Mouse (Mus musculus) brain, embryonic 14.5 days (tissue): ENCODE data around the gene Stau1. TPM values are rescaled to one million over a fixed set of nuclear protein-coding genes. Genes with fewer than 3 reads are reported as not detected.

Experiments
- DNase-seq: peaks from one replicate; pipeline ENCODE4 v3.0.0-alpha.2; 2011; ENCODE audit warnings: low read depth
- CTCF ChIP-seq: fragments of 200-500 bp; IDR thresholded peaks from 2 replicates; pipeline ENCODE4 v1.5.1; 2012; ENCODE audit warnings: inconsistent platforms, mild to moderate bottlenecking, moderate library complexity, borderline replicate concordance; ENCODE audit not compliant: insufficient read depth, insufficient read length; ENCODE audit errors: extremely low read depth
- POLR2A ChIP-seq: fragments of 200-500 bp; IDR thresholded peaks from 2 replicates; pipeline ENCODE4 v1.6.1; 2012; ENCODE audit warnings: mild to moderate bottlenecking, inconsistent platforms, borderline replicate concordance; ENCODE audit not compliant: poor library complexity, insufficient read depth, insufficient read length, severe bottlenecking; ENCODE audit errors: extremely low read depth
- polyA plus RNA-seq: library from polyadenylated mRNA; depleted of rRNA; stranded (reverse); fragments of >200 nt; gene quantifications from 2 replicates; pipeline ENCODE4 v1.2.3, GENCODE M21; 2012; rRNA removed

Stau1 gene
- polyA plus RNA-seq: 64.5 and 81.9 TPM in 2 replicates

DNA sequence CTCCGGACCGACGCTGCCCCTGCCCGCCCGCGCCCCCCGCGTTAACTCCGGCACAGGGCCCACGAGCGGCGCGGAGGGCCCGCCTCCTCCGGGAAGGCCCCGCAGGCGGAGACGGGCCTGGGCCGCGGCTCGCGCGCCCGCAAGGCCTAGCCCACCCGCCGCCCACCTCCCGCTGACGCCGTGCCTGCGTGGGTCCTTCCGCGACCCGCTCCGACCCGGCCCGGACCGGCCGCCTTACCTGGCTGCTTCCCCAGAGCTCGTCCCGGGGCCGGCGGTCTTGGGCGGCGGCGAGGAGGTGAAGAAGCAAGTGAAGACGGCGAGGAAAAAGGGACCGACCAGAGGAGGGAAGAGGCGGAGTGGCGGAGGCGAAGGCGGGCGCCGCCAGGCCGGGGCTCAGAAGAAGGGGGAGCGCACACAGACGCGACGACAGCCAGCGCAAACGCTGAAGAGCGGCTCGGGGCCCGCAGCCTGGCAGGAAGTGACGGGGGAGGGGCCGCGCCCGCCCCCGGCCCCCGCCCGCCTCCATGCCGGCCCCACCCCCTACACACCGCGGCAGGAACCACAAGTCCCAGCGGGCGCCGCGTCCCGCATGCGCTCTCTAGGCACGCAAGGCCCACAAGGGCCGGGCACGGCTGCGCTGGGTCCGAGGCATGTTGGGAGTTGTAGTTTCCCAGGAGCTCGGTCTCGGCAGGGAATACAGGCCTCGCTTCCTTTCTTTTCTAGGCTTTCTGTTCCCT is at the start of gene Stau1:
Gene Stau1, minus strand, starts transcription at position 504 of the 737 bp plus-strand sequence.
- DNase-seq: peak; percentile 99
- TF ChIP-seq CTCF: no peak
- peak; percentile 62 for TF ChIP-seq POLR2A

- TF ChIP-seq CTCF (no peak), POLR2A (no peak)
- no peak for DNase-seq
Measured at GRCm38 (mm10) chr2:167043400-167044121, 47.5 kb upstream of the Stau1 start.

GRCm38 (mm10) chr2:167039386-167039785 is 43.3 kb upstream of the Stau1 start:
- TF ChIP-seq CTCF: no peak
- no peak for TF ChIP-seq POLR2A
- DNase-seq: no peak

GRCm38 (mm10) chr2:167038716-167039115 is 42.6 kb upstream of the Stau1 start:
- TF ChIP-seq POLR2A (no peak), CTCF (no peak)
- no peak for DNase-seq

- no peak for DNase-seq
Measured at GRCm38 (mm10) chr2:167038297-167038696, 42.2 kb upstream of the Stau1 start.

DNA sequence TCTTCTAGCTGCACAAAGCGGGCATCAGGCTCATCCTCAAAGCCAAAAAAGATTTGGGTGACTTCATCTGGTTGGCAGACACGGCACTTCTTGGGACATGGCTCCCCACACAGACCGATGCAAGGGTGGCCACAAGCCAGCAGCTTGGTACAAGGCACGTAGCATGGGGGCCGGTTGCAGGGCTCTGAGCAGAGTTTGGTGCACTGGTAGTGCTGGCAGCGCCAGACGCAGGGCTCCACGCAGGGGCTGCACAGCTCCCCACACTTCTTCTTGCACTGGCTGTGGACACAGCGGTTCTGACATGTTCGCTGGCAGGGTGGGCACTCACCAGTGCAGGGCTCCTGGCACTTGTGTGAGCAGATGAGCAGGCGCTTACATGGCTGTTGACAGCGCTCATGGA is 41.6 kb upstream of the Stau1 start:
- TF ChIP-seq CTCF (no peak), POLR2A (no peak)
- DNase-seq: no peak

More at GRCm38 (mm10) chr2:167038297-167038696, 42.2 kb upstream of the Stau1 start:
- no peak for TF ChIP-seq POLR2A
- no peak for TF ChIP-seq CTCF

DNA sequence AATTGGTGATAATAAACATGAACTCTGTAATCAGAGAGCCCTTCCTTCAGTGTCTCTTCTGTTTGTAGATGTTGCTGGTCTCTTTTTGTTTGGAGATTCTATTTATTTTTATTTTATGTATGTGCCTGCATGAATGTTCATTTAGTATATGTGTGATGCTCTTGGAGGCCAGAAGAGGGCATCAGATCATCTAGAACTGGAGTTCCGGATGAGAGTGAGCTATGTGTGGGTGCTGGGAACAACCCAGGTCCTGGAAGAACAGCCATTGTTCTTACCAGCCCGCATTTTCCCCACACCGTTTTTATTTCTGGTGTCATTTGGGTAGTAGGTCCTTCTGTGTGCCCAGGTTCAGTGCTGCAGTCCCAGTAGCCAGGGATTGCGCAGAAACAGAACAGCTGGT is 34.4 kb upstream of the Stau1 start:
- TF ChIP-seq CTCF: no peak
- no peak for TF ChIP-seq POLR2A
- no peak for DNase-seq

DNA sequence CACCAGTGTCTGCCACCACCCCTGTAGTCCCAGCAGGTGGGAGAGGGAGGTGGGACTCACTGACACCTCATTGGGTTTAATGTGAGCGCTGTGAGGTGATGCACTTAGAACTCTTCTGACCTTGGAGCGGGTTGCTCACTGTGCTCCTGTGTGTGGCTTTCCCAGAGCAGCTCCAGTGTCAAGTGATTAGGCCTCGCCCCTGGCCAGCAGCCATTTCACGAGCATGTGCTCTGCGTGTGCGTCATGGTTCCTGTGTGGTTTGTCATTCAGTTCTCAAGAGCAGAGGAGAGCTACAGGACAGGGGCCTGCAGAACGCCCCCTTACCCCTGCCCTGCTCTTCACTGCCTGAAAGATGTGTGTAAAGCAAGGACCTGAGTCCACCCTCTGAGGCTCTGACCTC is 32.5 kb upstream of the Stau1 start:
- DNase-seq: no peak
- TF ChIP-seq CTCF: no peak
- no peak for TF ChIP-seq POLR2A

- TF ChIP-seq POLR2A (no peak), CTCF (no peak)
- no peak for DNase-seq
Measured at GRCm38 (mm10) chr2:167019396-167019795, 23.3 kb upstream of the Stau1 start.

DNA sequence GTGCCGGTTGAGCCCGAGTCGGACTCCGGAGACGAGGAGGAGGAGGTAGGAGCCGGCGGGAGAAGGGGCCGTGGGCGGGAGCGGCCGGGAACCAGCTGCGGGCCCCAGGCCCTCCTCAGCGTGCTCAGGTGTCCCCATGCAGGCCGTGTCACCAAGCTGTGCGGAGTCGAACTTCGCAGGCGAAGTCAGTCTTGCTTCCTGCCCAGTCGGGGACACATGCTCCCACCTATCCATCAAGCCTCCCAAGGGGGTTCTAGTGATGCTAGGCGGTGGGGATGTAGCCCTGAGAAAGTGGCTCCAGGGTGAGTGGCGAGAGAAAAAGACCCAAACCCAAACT is 19.3 kb upstream of the Stau1 start:
- no peak for DNase-seq
- TF ChIP-seq POLR2A (no peak), CTCF (no peak)

DNA sequence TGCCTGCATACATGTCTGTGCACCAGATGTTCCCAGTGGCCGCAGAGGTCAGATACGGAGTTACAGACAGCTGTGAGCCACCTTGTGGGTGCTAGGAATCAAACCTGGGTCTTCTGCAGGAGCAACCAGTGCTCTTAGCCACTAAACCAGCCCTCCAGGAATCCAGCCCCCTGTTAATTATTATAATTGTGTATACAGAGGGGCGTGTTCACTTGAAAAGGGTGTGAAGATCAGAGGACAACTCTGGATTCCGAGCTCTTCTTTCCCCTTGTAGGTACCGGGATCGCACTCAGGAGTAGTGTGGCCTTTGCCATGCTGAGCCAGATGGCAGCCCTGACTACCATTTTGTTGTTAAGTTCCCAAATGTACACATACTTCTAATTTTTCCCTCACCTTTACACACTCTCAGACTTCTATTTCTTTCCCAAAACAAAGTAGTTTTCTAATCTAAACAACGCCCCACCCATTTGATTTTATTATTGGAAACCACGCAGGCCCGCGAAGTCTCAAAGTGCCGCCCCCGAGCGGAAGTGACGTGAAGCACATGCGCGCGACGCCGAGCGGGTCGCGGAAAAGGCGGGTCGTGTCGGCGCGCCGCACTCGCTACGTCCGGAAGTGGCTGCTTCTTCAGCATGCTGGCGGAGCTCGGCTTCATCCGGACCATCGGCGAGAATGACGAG is 18.7 kb upstream of the Stau1 start, which contains the start of gene Ddx27:
Gene Ddx27, plus strand, starts transcription at position 492 of the 680 bp plus-strand sequence.
- DNase-seq: peak; percentile 97
- peak; percentile 50; the same call in 1 of the 2 replicates for TF ChIP-seq POLR2A
- TF ChIP-seq CTCF: no peak
